Mouse (Mus musculus) cerebellum, adult (tissue): ENCODE results near the gene Nrtn.
A peak's percentile ranks its signal among the peaks of the same experiment; 100 is the strongest.

Source experiments
- ATAC-seq: cut with Nextera tagmentation; 2 replicates; pipeline ENCODE4 v1.9.2; 2017; ENCODE audit warnings: mild to moderate bottlenecking, moderate library complexity, mixed read lengths; ENCODE audit not compliant: insufficient number of reproducible peaks, low FRiP score, low TSS enrichment

The Nrtn gene

DNA sequence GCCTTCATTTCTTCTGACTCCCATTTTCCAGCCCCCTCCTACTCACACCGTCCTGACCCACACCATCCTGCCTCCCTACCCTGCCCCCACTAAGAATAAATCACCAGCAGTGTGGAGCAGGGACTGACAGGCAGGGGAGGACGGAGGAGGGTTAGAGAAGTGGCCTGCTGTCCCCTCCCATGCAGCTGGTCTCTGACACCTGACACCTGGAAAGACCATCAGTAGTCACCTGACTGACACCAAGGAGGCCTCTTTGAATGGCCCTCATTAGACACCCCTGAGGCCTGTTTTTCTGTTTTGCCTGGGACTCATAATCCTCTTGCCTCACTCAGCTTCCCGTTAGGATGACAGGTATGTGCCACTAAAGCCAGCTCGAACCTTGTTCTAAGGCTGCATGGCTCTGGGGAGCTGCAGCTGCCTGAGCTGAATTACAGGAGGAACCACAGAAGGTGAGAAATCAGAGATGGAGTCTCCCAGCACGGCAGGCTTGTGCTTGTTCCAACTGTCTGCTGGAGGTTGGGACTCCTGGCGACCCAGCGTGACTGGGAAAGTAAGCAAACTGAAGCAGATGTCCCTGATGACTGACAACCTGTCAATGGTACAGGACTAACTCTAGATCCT is 30.2 kb downstream of the Nrtn start:
- no peak for ATAC-seq

DNA sequence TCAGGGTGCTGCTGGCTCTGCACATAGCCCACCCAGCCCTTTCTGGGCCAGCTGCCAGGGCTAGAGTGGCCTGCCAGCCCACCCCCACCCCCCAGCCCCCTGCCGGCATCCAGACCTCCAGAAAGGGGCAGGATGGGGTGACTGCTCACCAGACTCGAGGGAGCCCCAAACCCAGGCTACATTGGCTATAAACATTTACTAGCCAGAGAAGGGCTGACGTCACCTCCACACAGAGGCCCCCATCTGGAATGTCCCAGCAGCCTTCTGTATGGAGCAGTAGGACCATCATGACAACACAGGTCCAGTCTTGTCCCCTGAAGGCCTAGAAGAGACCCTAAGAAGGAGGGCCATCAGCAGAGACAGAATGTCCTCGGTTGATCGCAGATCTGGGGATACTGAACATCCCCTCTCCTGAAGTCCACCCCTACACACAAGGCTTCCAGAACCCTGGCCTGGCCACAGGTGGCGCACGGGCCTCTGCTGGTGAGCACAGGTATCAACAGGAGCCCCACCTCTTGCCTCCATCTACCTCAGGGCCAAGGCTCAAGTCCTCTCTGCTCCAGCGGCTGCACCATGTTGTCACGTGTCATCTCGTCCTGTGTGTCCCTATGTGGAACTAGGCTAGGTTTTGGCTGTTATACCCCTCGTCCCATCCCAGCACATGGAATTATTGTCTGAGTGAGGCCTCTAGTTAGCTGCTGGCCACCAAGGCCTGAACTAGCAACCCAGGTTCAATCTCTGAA is 33.7 kb downstream of the Nrtn start:
- no peak for ATAC-seq

- ATAC-seq, result no peak
Observed at GRCm38 (mm10) chr17:56722441-56722840, 34.9 kb downstream of the Nrtn start.

DNA sequence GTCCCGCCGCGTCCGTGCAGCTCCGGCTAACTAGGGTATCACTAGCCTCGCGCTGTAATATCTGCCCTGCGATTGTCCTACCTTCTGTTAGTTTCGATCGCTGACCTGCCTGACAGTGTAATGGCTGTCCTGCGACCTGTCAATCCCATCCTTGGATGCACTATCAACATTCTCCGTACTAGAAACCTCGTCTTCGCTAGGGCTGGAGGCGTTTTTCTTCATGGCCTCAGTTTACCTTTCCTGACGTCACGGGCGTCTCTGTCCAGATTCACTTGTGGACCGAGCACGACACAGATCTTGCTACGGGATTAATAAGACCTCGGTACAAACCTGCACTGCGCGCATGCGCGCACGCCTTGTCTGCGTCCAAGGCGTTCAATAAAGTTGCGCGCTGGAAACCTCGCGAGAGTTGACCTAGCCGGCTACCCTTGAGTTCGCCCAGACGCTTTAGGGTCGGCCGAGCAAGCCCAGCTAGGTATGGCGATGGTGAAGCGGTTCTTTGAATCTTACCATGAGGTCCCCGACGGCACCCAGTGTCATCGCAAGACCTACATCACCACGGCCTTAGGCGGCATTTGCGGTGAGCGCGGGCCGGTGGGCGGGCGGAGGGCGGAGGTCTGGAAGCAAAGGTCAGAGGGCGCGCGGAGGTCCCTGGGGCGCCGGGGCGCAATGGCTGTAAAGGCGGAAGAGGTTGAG is 39.8 kb downstream of the Nrtn start, which contains the start of the genes Ndufa11 and Vmac:
Gene Ndufa11 (plus strand): TSS at position 405 of the 696 bp plus-strand sequence.
Gene Vmac (minus strand): TSS at position 660 of the 696 bp plus-strand sequence.
- peak; percentile 79 for ATAC-seq

- peak; percentile 80 for ATAC-seq
Observed at GRCm38 (mm10) chr17:56716655-56717362, 40.5 kb downstream of the Nrtn start.

GRCm38 (mm10) chr17:56715914-56716654 is 41.2 kb downstream of the Nrtn start:
- peak; percentile 11; the same call in 1 of the 2 replicates for ATAC-seq

DNA sequence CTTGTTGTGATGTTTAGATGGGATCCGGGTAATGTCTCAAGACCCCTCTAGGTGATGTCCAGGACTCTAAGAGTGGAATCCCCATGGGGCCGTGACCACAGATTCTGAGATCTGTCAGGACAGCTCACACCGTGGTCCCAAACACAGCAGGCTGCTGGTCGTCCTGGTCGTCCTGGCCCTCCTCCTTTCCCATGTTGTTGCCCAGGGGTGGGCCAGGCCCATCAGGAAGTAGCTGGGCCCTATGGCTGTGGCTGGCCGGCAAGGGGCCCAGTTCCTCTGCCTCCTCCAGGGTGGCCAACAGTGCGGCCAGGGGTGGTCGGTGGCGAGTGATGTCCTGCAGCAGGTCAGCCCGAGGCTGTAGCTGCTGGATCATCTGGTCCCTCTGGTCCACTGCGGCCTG is 42.0 kb downstream of the Nrtn start:
- no peak for ATAC-seq

DNA sequence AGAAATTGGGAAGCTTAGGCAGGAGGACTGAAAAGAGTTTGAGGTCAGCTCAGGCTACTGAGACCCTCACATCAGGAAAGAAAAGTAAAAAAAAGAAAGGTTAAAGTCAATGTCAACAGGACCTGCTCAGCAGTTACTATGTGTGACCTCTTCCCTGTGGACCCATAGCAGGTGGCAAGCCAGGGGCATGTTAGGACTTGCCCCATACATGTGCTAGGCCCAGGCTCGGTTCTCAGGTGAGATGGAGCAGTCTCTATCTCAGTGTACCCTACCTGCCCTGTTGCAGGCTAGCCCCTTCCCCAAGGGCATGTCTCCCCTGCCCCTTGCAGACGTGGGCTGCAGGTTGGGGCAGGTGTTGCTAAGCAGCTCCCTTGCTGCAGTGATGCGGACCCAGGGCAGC is 47.6 kb downstream of the Nrtn start:
- no peak for ATAC-seq

DNA sequence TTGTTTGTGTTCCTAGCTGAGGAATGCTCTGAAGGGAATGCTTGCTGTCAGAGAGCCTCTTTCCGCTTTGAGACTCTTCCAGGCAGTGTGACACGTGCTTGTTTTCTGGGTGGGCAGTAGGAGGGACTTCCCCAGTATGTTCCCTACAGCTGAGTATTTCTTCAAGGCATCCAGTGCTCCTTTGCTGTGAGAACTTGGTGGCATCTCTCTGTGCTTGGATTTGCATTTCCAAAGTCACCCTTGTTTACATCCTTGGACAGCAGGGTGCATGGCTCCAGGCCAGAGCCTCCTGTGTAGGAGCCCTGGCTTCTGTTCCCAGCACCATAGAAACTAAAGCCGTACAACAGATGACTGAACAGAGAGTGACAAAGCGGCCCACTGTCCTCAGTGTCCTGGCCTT is 48.6 kb downstream of the Nrtn start:
- no peak for ATAC-seq

- ATAC-seq, result no peak
Observed at GRCm38 (mm10) chr17:56706515-56706914, 50.8 kb downstream of the Nrtn start.

- ATAC-seq, result no peak
Observed at GRCm38 (mm10) chr17:56703038-56703437, 54.3 kb downstream of the Nrtn start.
